Mouse (Mus musculus) stomach, embryonic 14.5 days (tissue): Measurements from ENCODE around the gene Acsl6. TPM values are rescaled to one million over a fixed set of nuclear protein-coding genes. Genes with fewer than 3 reads are reported as not detected.

Experiments used
- ATAC-seq: fragments of 200-750 bp; cut with Nextera tagmentation; 2 replicates; pipeline ENCODE4 v1.8.0; 2017; ENCODE audit warnings: low read depth, moderate TSS enrichment; ENCODE audit not compliant: insufficient number of reproducible peaks, insufficient read depth, low FRiP score
- H3K27ac ChIP-seq: fragments of 300-500 bp; sonication (generic); 2 replicates; pipeline ENCODE4 v1.5.1; 2014; ENCODE audit warnings: mild to moderate bottlenecking, low read length, moderate library complexity, mixed read lengths
- H3K27me3 ChIP-seq: fragments of 300-500 bp; sonication (generic); 2 replicates; pipeline ENCODE4 v1.6.1; 2014; ENCODE audit warnings: low read length, control low read depth, mixed read lengths; ENCODE audit not compliant: control insufficient read depth, insufficient read depth
- H3K36me3 ChIP-seq: fragments of 300-500 bp; sonication (generic); 2 replicates; pipeline ENCODE4 v1.6.1; 2014; ENCODE audit warnings: mild to moderate bottlenecking, control low read depth, low read length, moderate library complexity, mixed read lengths; ENCODE audit not compliant: control insufficient read depth, insufficient read depth
- H3K4me1 ChIP-seq: fragments of 300-500 bp; sonication (generic); 2 replicates; pipeline ENCODE4 v1.6.1; 2014; ENCODE audit warnings: low read length, control low read depth, mixed read lengths; ENCODE audit not compliant: control insufficient read depth, insufficient read depth
- H3K4me2 ChIP-seq: fragments of 300-500 bp; sonication (generic); replicated peaks from 2 replicates; pipeline ENCODE4 v1.6.1; 2014; ENCODE audit warnings: low read depth, low read length, control low read depth
- H3K4me3 ChIP-seq: fragments of 300-500 bp; sonication (generic); 2 replicates; pipeline ENCODE4 v1.5.1; 2014; ENCODE audit warnings: low read depth, low read length, control low read depth
- H3K9ac ChIP-seq: fragments of 300-500 bp; sonication (generic); replicated peaks from 2 replicates; pipeline ENCODE4 v1.6.1; 2014; ENCODE audit warnings: low read depth, mild to moderate bottlenecking, control low read depth, low read length, moderate library complexity, mixed read lengths
- H3K9me3 ChIP-seq: fragments of 300-500 bp; sonication (generic); 2 replicates; pipeline ENCODE4 v1.6.1; 2016; ENCODE audit warnings: low read depth, low read length, control low read depth; ENCODE audit not compliant: control insufficient read depth
- WGBS: fragments of 180-500 bp; shearing (Covaris S2); extraction: QIAGEN DNeasy Blood & Tissue Kit; methylation state at CpG from one replicate; pipeline ENCODE4 v1.1.7; 2014; 5-methylcytosine and 5-hydroxymethylcytosine counted together
- polyA plus RNA-seq: library from polyadenylated mRNA; unstranded; fragments of >200 nt; fragmentation: Nextera tagmentation; extraction: Ambion mirVana; gene quantifications from 2 replicates; pipeline ENCODE4 v1.2.1, GENCODE M21; 2014

The Acsl6 gene
- polyA plus RNA-seq, 1 experiment from 2014 or later = 2.4 TPM

- Histone ChIP-seq H3K27me3 (0 out of 2 replicates have a peak, but pooled peaks cover 3% of the 10 kb centered on the region), H3K4me1 (peaks cover 4% of the 10 kb centered on the region; the same call in 1 of the 2 replicates), H3K9ac (no peak overlapping the region), H3K27ac (no peak overlapping the region), H3K4me3 (no peak overlapping the region), H3K36me3 (no peaks in the 10 kb centered on the region), H3K4me2 (no peak overlapping the region), H3K9me3 (no peaks in the 10 kb centered on the region)
- no peak for ATAC-seq
- 85% methylated on average over 3 of the region's 3 CpGs for WGBS
These were observed 992 bp upstream of the Acsl6 start for GRCm38 (mm10) chr11:54302606-54303005.

DNA sequence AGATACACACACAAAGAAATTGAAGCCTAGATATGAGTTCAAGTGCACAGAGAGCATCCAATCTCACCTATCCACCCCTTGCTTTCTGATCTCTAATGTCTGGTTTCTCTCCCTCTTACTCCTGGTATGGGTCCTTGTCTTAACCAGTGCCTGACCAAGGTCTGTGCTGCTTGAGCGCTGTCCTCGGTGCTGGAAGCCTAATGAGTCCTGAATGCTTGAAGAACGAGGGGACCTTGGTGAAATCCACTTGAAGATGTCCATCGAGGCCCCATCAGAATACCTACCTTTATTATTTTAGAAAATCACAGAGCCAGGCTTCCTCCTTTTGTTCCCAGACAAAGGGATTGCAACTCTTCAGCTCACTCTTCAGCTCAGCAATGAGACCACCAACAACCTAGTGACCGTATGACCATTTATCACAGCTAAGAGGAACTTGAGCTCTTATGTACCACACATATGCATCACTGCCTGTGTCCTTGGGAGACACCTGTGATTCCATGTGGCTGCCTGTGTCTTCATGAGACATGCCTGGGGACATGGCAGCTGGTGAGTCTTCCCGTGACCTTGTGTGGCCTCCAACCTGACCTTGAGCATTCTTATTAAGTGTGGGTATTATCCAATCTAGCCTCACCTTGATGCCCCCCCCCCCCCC is 396 bp upstream of the Acsl6 start:
- Histone ChIP-seq H3K9me3 (no peaks in the 10 kb centered on the region), H3K9ac (no peak overlapping the region), H3K4me1 (peaks cover 4% of the 10 kb centered on the region; the same call in 1 of the 2 replicates), H3K4me3 (no peak overlapping the region), H3K27me3 (0 out of 2 replicates have a peak, but pooled peaks cover 3% of the 10 kb centered on the region), H3K36me3 (no peaks in the 10 kb centered on the region), H3K27ac (no peak overlapping the region), H3K4me2 (peak overlapping the region; percentile 92; the same call in 1 of the 2 replicates)
- ATAC-seq = no peak
- WGBS = 24% methylated on average over 6 of the region's 6 CpGs

DNA sequence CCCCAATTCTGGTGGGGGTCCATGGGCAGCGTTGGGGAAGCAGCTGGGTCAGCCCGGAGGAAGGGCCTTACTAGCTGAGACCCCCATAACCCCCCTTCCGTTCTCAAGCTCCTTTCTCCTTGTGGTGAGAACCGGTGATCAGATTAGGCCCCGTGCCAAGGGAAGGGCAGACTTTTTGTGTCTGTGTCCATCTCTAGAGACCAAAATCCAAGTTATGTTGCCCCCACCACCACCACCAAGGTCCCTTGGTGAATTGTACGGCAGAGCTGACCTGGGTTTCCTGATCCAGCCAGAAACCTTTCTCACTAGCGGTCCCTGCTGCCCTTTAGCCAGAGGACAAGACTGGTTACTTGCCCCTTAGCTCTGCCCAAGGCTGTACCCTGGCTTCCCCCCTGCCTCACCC is 874 bp downstream of the Acsl6 start:
- H3K36me3 ChIP-seq = no peaks in the 10 kb centered on the region
- H3K27ac ChIP-seq = no peak overlapping the region
- H3K4me1 ChIP-seq = peaks cover 4% of the 10 kb centered on the region; the same call in 1 of the 2 replicates
- 0 out of 2 replicates have a peak, but pooled peaks cover 3% of the 10 kb centered on the region for H3K27me3 ChIP-seq
- H3K9me3 ChIP-seq = no peaks in the 10 kb centered on the region
- peak overlapping the region; percentile 92 for H3K4me2 ChIP-seq
- ATAC-seq = no peak
- 5% methylated on average over 7 of the region's 7 CpGs for WGBS
- H3K9ac ChIP-seq = peak overlapping the region; percentile 25; the same call in 1 of the 2 replicates
- peak overlapping the region; percentile 49 for H3K4me3 ChIP-seq

DNA sequence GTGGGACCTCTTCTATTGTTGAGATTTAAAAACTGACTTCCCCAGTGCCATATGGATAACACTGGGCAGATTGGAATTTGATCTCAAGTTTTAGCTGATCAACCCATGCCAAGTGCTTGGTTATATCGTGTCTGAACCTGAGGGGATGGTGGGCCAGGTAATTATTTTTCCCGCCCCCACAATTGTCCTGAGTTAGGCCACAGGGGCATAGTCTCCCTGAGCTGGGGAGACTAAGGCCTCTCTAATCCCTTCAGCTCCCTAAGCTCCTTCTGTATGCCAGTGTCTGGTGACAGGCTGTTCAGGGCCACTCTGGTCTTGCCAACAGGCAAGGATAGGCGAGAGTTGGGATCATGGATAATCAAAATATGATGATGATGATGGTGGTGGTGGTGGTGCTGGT is 1.7 kb downstream of the Acsl6 start:
- WGBS = 91% methylated on average over 3 of the region's 3 CpGs
- no peaks in the 10 kb centered on the region for H3K36me3 ChIP-seq
- H3K27me3 ChIP-seq = 0 out of 2 replicates have a peak, but pooled peaks cover 3% of the 10 kb centered on the region
- no peak overlapping the region for H3K4me3 ChIP-seq
- no peak overlapping the region for H3K4me2 ChIP-seq
- H3K4me1 ChIP-seq = peaks cover 4% of the 10 kb centered on the region; the same call in 1 of the 2 replicates
- H3K9me3 ChIP-seq = no peaks in the 10 kb centered on the region
- H3K27ac ChIP-seq = no peak overlapping the region
- H3K9ac ChIP-seq = no peak overlapping the region
- no peak for ATAC-seq

GRCm38 (mm10) chr11:54307139-54307816 is 3.7 kb downstream of the Acsl6 start:
- H3K4me3 ChIP-seq = no peak overlapping the region
- no peaks in the 10 kb centered on the region for H3K36me3 ChIP-seq
- no peaks in the 10 kb centered on the region for H3K9me3 ChIP-seq
- no peak overlapping the region for H3K4me2 ChIP-seq
- no peak for ATAC-seq
- no peak overlapping the region for H3K9ac ChIP-seq
- WGBS = 65% methylated on average over 7 of the region's 7 CpGs
- 0 out of 2 replicates have a peak, but pooled peaks cover 3% of the 10 kb centered on the region for H3K27me3 ChIP-seq
- H3K4me1 ChIP-seq = peaks cover 8% of the 10 kb centered on the region; the same call in 1 of the 2 replicates
- H3K27ac ChIP-seq = no peak overlapping the region

DNA sequence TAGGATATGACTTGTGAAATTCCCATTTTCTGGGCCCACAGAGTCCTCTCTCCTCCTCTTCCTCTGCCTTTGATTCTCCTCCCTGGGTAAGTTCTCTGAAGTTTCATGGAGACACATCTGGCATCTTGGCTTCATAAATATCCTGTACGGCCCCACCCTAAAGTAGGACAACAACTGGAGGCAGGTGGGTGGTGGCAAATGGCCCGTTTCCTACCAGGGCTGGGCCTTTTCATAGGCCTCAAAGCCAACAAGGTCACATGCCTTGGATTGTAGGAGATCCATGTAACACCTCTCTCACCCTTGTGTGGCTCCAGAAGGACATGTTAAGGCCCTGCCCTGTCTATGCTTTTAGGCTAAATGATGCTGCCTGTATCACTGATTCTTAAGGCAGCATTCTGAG is 7.0 kb downstream of the Acsl6 start:
- 67% methylated on average over 2 of the region's 2 CpGs for WGBS
- no peak for ATAC-seq

GRCm38 (mm10) chr11:54312021-54312420 is 8.4 kb downstream of the Acsl6 start:
- Histone ChIP-seq H3K27ac (no peak overlapping the region), H3K9ac (no peak overlapping the region), H3K27me3 (no peaks in the 10 kb centered on the region), H3K9me3 (no peaks in the 10 kb centered on the region), H3K4me3 (no peak overlapping the region), H3K36me3 (no peaks in the 10 kb centered on the region), H3K4me2 (no peak overlapping the region), H3K4me1 (0 out of 2 replicates have a peak, but pooled peaks cover 3% of the 10 kb centered on the region)
- ATAC-seq = no peak
- 12% methylated on average over 5 of the region's 5 CpGs for WGBS

More for the DNA sequence above, 7.0 kb downstream of the Acsl6 start:
- Histone ChIP-seq H3K27ac (no peak overlapping the region), H3K4me2 (no peak overlapping the region), H3K4me1 (0 out of 2 replicates have a peak, but pooled peaks cover 3% of the 10 kb centered on the region), H3K36me3 (no peaks in the 10 kb centered on the region), H3K4me3 (no peak overlapping the region), H3K9ac (no peak overlapping the region), H3K27me3 (no peaks in the 10 kb centered on the region), H3K9me3 (no peaks in the 10 kb centered on the region)

DNA sequence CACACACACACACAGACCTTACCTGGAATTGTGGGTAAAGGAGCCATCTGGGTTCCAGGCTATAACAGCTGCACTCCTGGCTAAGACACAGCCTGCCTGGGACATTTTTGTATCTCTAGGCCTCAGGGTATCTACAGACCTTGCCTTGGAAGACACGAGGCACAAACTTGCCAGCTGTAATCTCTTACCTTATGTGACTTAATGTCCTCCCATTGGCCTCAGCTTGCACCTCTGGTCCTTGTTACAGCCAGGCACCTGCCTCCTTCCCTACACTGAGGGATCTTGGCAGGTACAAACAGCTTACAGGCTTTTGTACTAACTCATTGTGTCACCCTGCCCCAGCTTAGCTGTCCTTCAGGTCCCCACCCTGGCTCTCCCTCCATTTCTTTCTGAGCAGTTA is 9.0 kb downstream of the Acsl6 start:
- Histone ChIP-seq H3K4me2 (no peak overlapping the region), H3K36me3 (no peaks in the 10 kb centered on the region), H3K9me3 (no peaks in the 10 kb centered on the region), H3K4me1 (0 out of 2 replicates have a peak, but pooled peaks cover 3% of the 10 kb centered on the region), H3K27ac (no peak overlapping the region), H3K27me3 (no peaks in the 10 kb centered on the region), H3K4me3 (no peak overlapping the region), H3K9ac (no peak overlapping the region)
- 17% methylated on average over 1 of the region's 1 CpGs for WGBS
- no peak for ATAC-seq
